Mouse (Mus musculus) limb, embryonic 13.5 days (tissue): ENCODE results near the gene Tgm2. TPM values are rescaled to one million over a fixed set of nuclear protein-coding genes. Genes with fewer than 3 reads are reported as not detected.

Source experiments
- ATAC-seq: fragments of 200-750 bp; cut with Nextera tagmentation; 2 replicates; pipeline ENCODE4 v1.8.0; 2017; ENCODE audit warnings: low read depth, moderate number of reproducible peaks, moderate TSS enrichment; ENCODE audit not compliant: low FRiP score
- H3K27ac ChIP-seq: fragments of 300-500 bp; sonication (generic); 2 replicates; pipeline ENCODE4 v1.5.1; 2015; ENCODE audit warnings: inconsistent platforms, mild to moderate bottlenecking, moderate library complexity
- H3K27me3 ChIP-seq: fragments of 300-500 bp; sonication (generic); 2 replicates; pipeline ENCODE4 v1.6.1; 2015; ENCODE audit warnings: mild to moderate bottlenecking, inconsistent platforms
- H3K36me3 ChIP-seq: fragments of 300-500 bp; sonication (generic); 2 replicates; pipeline ENCODE4 v1.6.1; 2015; ENCODE audit warnings: inconsistent platforms, mild to moderate bottlenecking, moderate library complexity
- H3K4me1 ChIP-seq: fragments of 300-500 bp; sonication (generic); 2 replicates; pipeline ENCODE4 v1.6.1; 2015; ENCODE audit warnings: inconsistent platforms
- H3K4me2 ChIP-seq: fragments of 300-500 bp; sonication (generic); replicated peaks from 2 replicates; pipeline ENCODE4 v1.6.1; 2015; ENCODE audit warnings: inconsistent platforms, mild to moderate bottlenecking, moderate library complexity
- H3K4me3 ChIP-seq: fragments of 300-500 bp; sonication (generic); 2 replicates; pipeline ENCODE4 v1.5.1; 2015; ENCODE audit warnings: moderate library complexity, mild to moderate bottlenecking, inconsistent platforms
- H3K9ac ChIP-seq: fragments of 300-500 bp; sonication (generic); 2 replicates; pipeline ENCODE4 v1.6.1; 2015; ENCODE audit warnings: mild to moderate bottlenecking, inconsistent platforms
- H3K9me3 ChIP-seq: fragments of 300-500 bp; sonication (generic); 2 replicates; pipeline ENCODE4 v1.6.1; 2016; ENCODE audit warnings: inconsistent platforms
- WGBS: fragments of 180-500 bp; shearing (Covaris S2); methylation state at CpG from one replicate; pipeline ENCODE4 v1.1.7; 2015; 5-methylcytosine and 5-hydroxymethylcytosine counted together
- polyA plus RNA-seq: library from polyadenylated mRNA; unstranded; fragments of >200 nt; fragmentation: Nextera tagmentation; extraction: Ambion mirVana; gene quantifications from 2 replicates; pipeline ENCODE4 v1.2.1, GENCODE M21; 2015

Gene Tgm2
- polyA plus RNA-seq, 1 experiment from 2014 or later = 7.5 TPM

GRCm38 (mm10) chr2:158178139-158178538 is 31.9 kb upstream of the Tgm2 start:
- no peak overlapping the region for H3K9ac ChIP-seq
- no peak overlapping the region for H3K4me3 ChIP-seq
- no peak for ATAC-seq
- H3K27ac ChIP-seq = no peak overlapping the region
- H3K27me3 ChIP-seq = no peaks in the 10 kb centered on the region; the same call in 1 of the 2 replicates
- H3K36me3 ChIP-seq = no peaks in the 10 kb centered on the region
- H3K4me1 ChIP-seq = peaks cover 8% of the 10 kb centered on the region
- H3K9me3 ChIP-seq = no peaks in the 10 kb centered on the region
- no peak overlapping the region for H3K4me2 ChIP-seq
- WGBS = 65% methylated on average over 4 of the region's 4 CpGs

GRCm38 (mm10) chr2:158177574-158177973 is 31.3 kb upstream of the Tgm2 start:
- ATAC-seq = no peak
- Histone ChIP-seq H3K4me2 (no peak overlapping the region), H3K9me3 (no peaks in the 10 kb centered on the region), H3K27ac (no peak overlapping the region), H3K4me1 (peaks cover 8% of the 10 kb centered on the region), H3K36me3 (no peaks in the 10 kb centered on the region), H3K4me3 (no peak overlapping the region), H3K9ac (no peak overlapping the region), H3K27me3 (no peaks in the 10 kb centered on the region; the same call in 1 of the 2 replicates)
- 77% methylated on average over 3 of the region's 3 CpGs for WGBS

- H3K4me3 ChIP-seq = no peak overlapping the region
- 91% methylated on average over 9 of the region's 9 CpGs for WGBS
- H3K9ac ChIP-seq = no peak overlapping the region
- no peaks in the 10 kb centered on the region; the same call in 1 of the 2 replicates for H3K9me3 ChIP-seq
- H3K36me3 ChIP-seq = no peaks in the 10 kb centered on the region
- H3K4me2 ChIP-seq = no peak overlapping the region
- no peak for ATAC-seq
- H3K4me1 ChIP-seq = peaks cover 8% of the 10 kb centered on the region
- H3K27me3 ChIP-seq = no peaks in the 10 kb centered on the region; the same call in 1 of the 2 replicates
- H3K27ac ChIP-seq = no peak overlapping the region
Observed at GRCm38 (mm10) chr2:158176763-158177162, 30.5 kb upstream of the Tgm2 start.

GRCm38 (mm10) chr2:158175433-158175832 is 29.2 kb upstream of the Tgm2 start:
- Histone ChIP-seq H3K4me3 (no peak overlapping the region), H3K27me3 (no peaks in the 10 kb centered on the region; the same call in 1 of the 2 replicates), H3K4me1 (peaks cover 8% of the 10 kb centered on the region), H3K36me3 (no peaks in the 10 kb centered on the region), H3K4me2 (no peak overlapping the region), H3K27ac (no peak overlapping the region), H3K9me3 (no peaks in the 10 kb centered on the region; the same call in 1 of the 2 replicates), H3K9ac (no peak overlapping the region)
- WGBS = 86% methylated on average over 3 of the region's 3 CpGs
- no peak for ATAC-seq

- Histone ChIP-seq H3K4me2 (no peak overlapping the region), H3K4me1 (peaks cover 8% of the 10 kb centered on the region), H3K27me3 (no peaks in the 10 kb centered on the region; the same call in 1 of the 2 replicates), H3K36me3 (no peaks in the 10 kb centered on the region), H3K9me3 (no peaks in the 10 kb centered on the region; the same call in 1 of the 2 replicates), H3K4me3 (no peak overlapping the region), H3K27ac (no peak overlapping the region), H3K9ac (no peak overlapping the region)
- no peak for ATAC-seq
- WGBS = 87% methylated on average over 15 of the region's 15 CpGs
Observed at GRCm38 (mm10) chr2:158174958-158175357, 28.7 kb upstream of the Tgm2 start.

GRCm38 (mm10) chr2:158174438-158174837 is 28.2 kb upstream of the Tgm2 start:
- ATAC-seq = no peak
- no peak overlapping the region for H3K4me2 ChIP-seq
- H3K27ac ChIP-seq = no peak overlapping the region
- WGBS = 76% methylated on average over 5 of the region's 5 CpGs
- peaks cover 4% of the 10 kb centered on the region for H3K4me1 ChIP-seq
- H3K4me3 ChIP-seq = no peak overlapping the region
- H3K36me3 ChIP-seq = no peaks in the 10 kb centered on the region
- no peaks in the 10 kb centered on the region; the same call in 1 of the 2 replicates for H3K9me3 ChIP-seq
- H3K9ac ChIP-seq = no peak overlapping the region
- no peaks in the 10 kb centered on the region; the same call in 1 of the 2 replicates for H3K27me3 ChIP-seq

GRCm38 (mm10) chr2:158170394-158170793 is 24.2 kb upstream of the Tgm2 start:
- H3K36me3 ChIP-seq = no peaks in the 10 kb centered on the region
- no peak overlapping the region for H3K4me3 ChIP-seq
- peaks cover 13% of the 10 kb centered on the region for H3K4me1 ChIP-seq
- no peak overlapping the region for H3K4me2 ChIP-seq
- ATAC-seq = no peak
- no peak overlapping the region for H3K9ac ChIP-seq
- H3K27me3 ChIP-seq = no peaks in the 10 kb centered on the region; the same call in 1 of the 2 replicates
- H3K9me3 ChIP-seq = no peaks in the 10 kb centered on the region; the same call in 1 of the 2 replicates
- no peak overlapping the region for H3K27ac ChIP-seq
- 70% methylated on average over 2 of the region's 2 CpGs for WGBS

- no peak for ATAC-seq
- WGBS = 87% methylated on average over 7 of the region's 7 CpGs
- no peaks in the 10 kb centered on the region for H3K36me3 ChIP-seq
- peaks cover 13% of the 10 kb centered on the region for H3K4me1 ChIP-seq
- no peak overlapping the region for H3K27ac ChIP-seq
- no peak overlapping the region for H3K9ac ChIP-seq
- no peak overlapping the region for H3K4me3 ChIP-seq
- H3K9me3 ChIP-seq = no peaks in the 10 kb centered on the region; the same call in 1 of the 2 replicates
- no peaks in the 10 kb centered on the region; the same call in 1 of the 2 replicates for H3K27me3 ChIP-seq
- H3K4me2 ChIP-seq = no peak overlapping the region
Observed at GRCm38 (mm10) chr2:158169771-158170170, 23.5 kb upstream of the Tgm2 start.

GRCm38 (mm10) chr2:158169351-158169750 is 23.1 kb upstream of the Tgm2 start:
- H3K4me2 ChIP-seq = no peak overlapping the region
- H3K9me3 ChIP-seq = no peaks in the 10 kb centered on the region; the same call in 1 of the 2 replicates
- H3K27ac ChIP-seq = no peak overlapping the region
- no peak for ATAC-seq
- WGBS = 74% methylated on average over 6 of the region's 6 CpGs
- no peaks in the 10 kb centered on the region for H3K27me3 ChIP-seq
- no peak overlapping the region for H3K4me3 ChIP-seq
- H3K36me3 ChIP-seq = no peaks in the 10 kb centered on the region
- H3K9ac ChIP-seq = no peak overlapping the region
- peaks cover 13% of the 10 kb centered on the region for H3K4me1 ChIP-seq

- Histone ChIP-seq H3K4me3 (no peak overlapping the region), H3K4me2 (no peak overlapping the region), H3K9me3 (no peaks in the 10 kb centered on the region; the same call in 1 of the 2 replicates), H3K4me1 (peaks cover 13% of the 10 kb centered on the region), H3K9ac (no peak overlapping the region), H3K27me3 (no peaks in the 10 kb centered on the region), H3K27ac (no peak overlapping the region), H3K36me3 (no peaks in the 10 kb centered on the region)
- 63% methylated on average over 8 of the region's 8 CpGs for WGBS
- ATAC-seq = no peak
Observed at GRCm38 (mm10) chr2:158168741-158169211, 22.5 kb upstream of the Tgm2 start.

- Histone ChIP-seq H3K4me3 (no peak overlapping the region), H3K36me3 (no peaks in the 10 kb centered on the region), H3K27me3 (no peaks in the 10 kb centered on the region), H3K9ac (no peak overlapping the region), H3K4me1 (peaks cover 13% of the 10 kb centered on the region), H3K4me2 (no peak overlapping the region), H3K27ac (no peak overlapping the region), H3K9me3 (no peaks in the 10 kb centered on the region; the same call in 1 of the 2 replicates)
- ATAC-seq = no peak
- WGBS = 72% methylated on average over 9 of the region's 9 CpGs
Observed at GRCm38 (mm10) chr2:158167496-158168205, 21.4 kb upstream of the Tgm2 start.

- Histone ChIP-seq H3K27ac (no peak overlapping the region), H3K9me3 (no peaks in the 10 kb centered on the region), H3K4me1 (peaks cover 13% of the 10 kb centered on the region), H3K27me3 (no peaks in the 10 kb centered on the region), H3K4me3 (no peak overlapping the region), H3K4me2 (no peak overlapping the region), H3K9ac (no peak overlapping the region), H3K36me3 (no peaks in the 10 kb centered on the region)
- 77% methylated on average over 7 of the region's 7 CpGs for WGBS
- ATAC-seq = no peak
Observed at GRCm38 (mm10) chr2:158166628-158167027, 20.4 kb upstream of the Tgm2 start.
